Mouse (Mus musculus): ENCODE results near the gene Alpk1.

DNA sequence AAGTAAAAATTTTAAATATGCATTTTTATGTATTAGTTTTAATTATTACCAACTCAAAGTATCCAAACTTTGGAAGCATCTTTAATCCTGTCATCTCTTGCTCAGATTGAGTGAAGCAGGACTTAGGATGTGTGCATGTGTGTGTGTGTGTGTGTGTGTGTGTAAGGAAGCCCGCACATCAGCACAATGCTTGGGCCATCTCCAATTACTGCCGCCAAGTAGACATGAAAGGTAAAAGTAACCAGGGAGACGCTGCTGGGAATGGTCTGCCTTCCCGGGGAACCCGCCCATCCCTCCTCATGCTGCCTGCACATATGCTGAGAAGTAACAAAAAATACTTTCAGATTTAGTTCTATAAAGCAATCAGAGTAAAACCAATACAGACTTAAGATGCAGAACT lies 27.5 kb upstream of the Alpk1 start:
- TF ChIP-seq CTCF (conservative IDR thresholded peaks at IDR 0.05; ENCODE audit: insufficient read depth, insufficient read length, low read depth, low read length) = no peak
- TF ChIP-seq POLR2A (IDR thresholded peaks at IDR 0.05; ENCODE audit: low read depth, low read length) = no peak

Data from kidney, adult 2 months (tissue).